Mouse (Mus musculus): ENCODE results near the gene Epha1. TPM values are rescaled to one million over a fixed set of nuclear protein-coding genes. Genes with fewer than 3 reads are reported as not detected.

The Epha1 gene
- polyA plus RNA-seq, 1 experiment from 2014 or later = 0.96 TPM

GRCm38 (mm10) chr6:42373669-42374430, 782 bp upstream of the Epha1 start:
- ATAC-seq (ENCODE audit: insufficient number of reproducible peaks, insufficient read depth, low FRiP score, low read depth) = no peak
- Histone ChIP-seq H3K9ac (ENCODE audit: low read length) (peak overlapping the region; percentile 67), H3K27ac (replicated peaks in 1 of 2; ENCODE audit: control insufficient read depth in 1 of 2, insufficient read depth in 1 of 2, low read depth in 2 of 2, low read length in 2 of 2) (peak overlapping the region in 1 of 2 experiments; percentile 28; a peak in 2 of 4 replicates)

GRCm38 (mm10) chr6:42372421-42372815, 650 bp downstream of the Epha1 start:
- Histone ChIP-seq H3K27ac (replicated peaks in 1 of 2; ENCODE audit: control insufficient read depth in 1 of 2, insufficient read depth in 1 of 2, low read depth in 2 of 2, low read length in 2 of 2) (peak overlapping the region; percentile 30 to 40; a peak in 1 of 4 replicates), H3K36me3 (ENCODE audit: control insufficient read depth, insufficient read depth, low read length) (no peaks in the 10 kb centered on the region), H3K4me1 (ENCODE audit: control insufficient read depth in 2 of 2, insufficient read depth in 2 of 2, low read length in 2 of 2) (peaks cover 28 to 53% of the 10 kb centered on the region in 2 experiments), H3K4me3 (ENCODE audit: control insufficient read depth in 1 of 2, insufficient read depth in 1 of 2, low read depth in 1 of 2, low read length in 2 of 2) (peak overlapping the region in 1 of 2 experiments; percentile 54; a peak in 1 of 4 replicates), H3K4me2 (ENCODE audit: low read length) (peak overlapping the region; percentile 88), H3K27me3 (ENCODE audit: control insufficient read depth, insufficient read depth, low read length) (no peaks in the 10 kb centered on the region), H3K9me3 (ENCODE audit: control insufficient read depth, low read length) (no peaks in the 10 kb centered on the region), H3K9ac (ENCODE audit: low read length) (peak overlapping the region; percentile 67)
- 39% methylated on average over 9 of the region's 9 CpGs for WGBS
- ATAC-seq (ENCODE audit: insufficient number of reproducible peaks, insufficient read depth, low FRiP score, low read depth) = no peak

More at GRCm38 (mm10) chr6:42373669-42374430, 782 bp upstream of the Epha1 start:
- Histone ChIP-seq H3K36me3 (ENCODE audit: control insufficient read depth, insufficient read depth, low read length) (no peaks in the 10 kb centered on the region), H3K4me1 (ENCODE audit: control insufficient read depth in 2 of 2, insufficient read depth in 2 of 2, low read length in 2 of 2) (peaks cover 28 to 53% of the 10 kb centered on the region in 2 experiments), H3K27me3 (ENCODE audit: control insufficient read depth, insufficient read depth, low read length) (no peaks in the 10 kb centered on the region), H3K9me3 (ENCODE audit: control insufficient read depth, low read length) (no peaks in the 10 kb centered on the region), H3K4me3 (ENCODE audit: control insufficient read depth in 1 of 2, insufficient read depth in 1 of 2, low read depth in 1 of 2, low read length in 2 of 2) (peak overlapping the region; percentile 43 to 54; a peak in 2 of 4 replicates), H3K4me2 (ENCODE audit: low read length) (peak overlapping the region; percentile 88)
- 41% methylated on average over 7 of the region's 7 CpGs for WGBS

- Histone ChIP-seq H3K9me3 (ENCODE audit: control insufficient read depth, low read length) (no peaks in the 10 kb centered on the region), H3K27me3 (ENCODE audit: control insufficient read depth, insufficient read depth, low read length) (no peaks in the 10 kb centered on the region), H3K27ac (replicated peaks in 1 of 2; ENCODE audit: control insufficient read depth in 1 of 2, insufficient read depth in 1 of 2, low read depth in 2 of 2, low read length in 2 of 2) (0 out of 4 replicates have a peak overlapping the region, but pooled peaks of 1 of the 2 experiments have one; percentile 30), H3K36me3 (ENCODE audit: control insufficient read depth, insufficient read depth, low read length) (no peaks in the 10 kb centered on the region), H3K4me2 (ENCODE audit: low read length) (peak overlapping the region; percentile 88), H3K4me3 (ENCODE audit: control insufficient read depth in 1 of 2, insufficient read depth in 1 of 2, low read depth in 1 of 2, low read length in 2 of 2) (no peak overlapping the region), H3K4me1 (ENCODE audit: control insufficient read depth in 2 of 2, insufficient read depth in 2 of 2, low read length in 2 of 2) (peaks cover 28 to 53% of the 10 kb centered on the region in 2 experiments), H3K9ac (ENCODE audit: low read length) (0 out of 2 replicates have a peak overlapping the region, but pooled peaks have one; percentile 19)
- WGBS = 13% methylated on average over 3 of the region's 3 CpGs
- ATAC-seq (ENCODE audit: insufficient number of reproducible peaks, insufficient read depth, low FRiP score, low read depth) = no peak
Measured at GRCm38 (mm10) chr6:42372001-42372400, 1.1 kb downstream of the Epha1 start.

- H3K9ac ChIP-seq (ENCODE audit: low read length) = no peak overlapping the region
- H3K27me3 ChIP-seq (ENCODE audit: control insufficient read depth, insufficient read depth, low read length) = no peaks in the 10 kb centered on the region
- no peak for ATAC-seq (ENCODE audit: insufficient number of reproducible peaks, insufficient read depth, low FRiP score, low read depth)
- H3K9me3 ChIP-seq (ENCODE audit: control insufficient read depth, low read length) = no peaks in the 10 kb centered on the region
- 62% methylated on average over 4 of the region's 4 CpGs for WGBS
- H3K4me2 ChIP-seq (ENCODE audit: low read length) = no peak overlapping the region
- H3K27ac ChIP-seq (replicated peaks in 1 of 2; ENCODE audit: control insufficient read depth in 1 of 2, insufficient read depth in 1 of 2, low read depth in 2 of 2, low read length in 2 of 2) = peak overlapping the region in 1 of 2 experiments; percentile 21; a peak in 2 of 4 replicates
- peaks cover 26 to 44% of the 10 kb centered on the region in 2 experiments for H3K4me1 ChIP-seq (ENCODE audit: control insufficient read depth in 2 of 2, insufficient read depth in 2 of 2, low read length in 2 of 2)
- no peaks in the 10 kb centered on the region for H3K36me3 ChIP-seq (ENCODE audit: control insufficient read depth, insufficient read depth, low read length)
- H3K4me3 ChIP-seq (ENCODE audit: control insufficient read depth in 1 of 2, insufficient read depth in 1 of 2, low read depth in 1 of 2, low read length in 2 of 2) = no peak overlapping the region
Measured at GRCm38 (mm10) chr6:42370630-42371363, 2.3 kb downstream of the Epha1 start.

- no peak overlapping the region for H3K4me2 ChIP-seq (ENCODE audit: low read length)
- no peaks in the 10 kb centered on the region for H3K36me3 ChIP-seq (ENCODE audit: control insufficient read depth, insufficient read depth, low read length)
- ATAC-seq (ENCODE audit: insufficient number of reproducible peaks, insufficient read depth, low FRiP score, low read depth) = peak; percentile 32; the same call in 1 of the 2 replicates
- no peaks in the 10 kb centered on the region for H3K9me3 ChIP-seq (ENCODE audit: control insufficient read depth, low read length)
- peaks cover 22 to 35% of the 10 kb centered on the region in 2 experiments for H3K4me1 ChIP-seq (ENCODE audit: control insufficient read depth in 2 of 2, insufficient read depth in 2 of 2, low read length in 2 of 2)
- no peak overlapping the region for H3K9ac ChIP-seq (ENCODE audit: low read length)
- no peak overlapping the region for H3K4me3 ChIP-seq (ENCODE audit: control insufficient read depth in 1 of 2, insufficient read depth in 1 of 2, low read depth in 1 of 2, low read length in 2 of 2)
- H3K27me3 ChIP-seq (ENCODE audit: control insufficient read depth, insufficient read depth, low read length) = no peaks in the 10 kb centered on the region
- H3K27ac ChIP-seq (replicated peaks in 1 of 2; ENCODE audit: control insufficient read depth in 1 of 2, insufficient read depth in 1 of 2, low read depth in 2 of 2, low read length in 2 of 2) = peak overlapping the region; percentile 6 to 21; a peak in 2 of 4 replicates
- WGBS = 14% methylated on average over 3 of the region's 3 CpGs
Measured at GRCm38 (mm10) chr6:42369870-42370269, 3.2 kb downstream of the Epha1 start.

GRCm38 (mm10) chr6:42365215-42365614, 7.9 kb downstream of the Epha1 start:
- WGBS = 85% methylated on average over 6 of the region's 6 CpGs
- H3K27ac ChIP-seq (replicated peaks in 1 of 2; ENCODE audit: control insufficient read depth in 1 of 2, insufficient read depth in 1 of 2, low read depth in 2 of 2, low read length in 2 of 2) = no peak overlapping the region
- no peaks in the 10 kb centered on the region for H3K27me3 ChIP-seq (ENCODE audit: control insufficient read depth, insufficient read depth, low read length)
- H3K4me2 ChIP-seq (ENCODE audit: low read length) = no peak overlapping the region
- no peak overlapping the region for H3K9ac ChIP-seq (ENCODE audit: low read length)
- H3K4me3 ChIP-seq (ENCODE audit: control insufficient read depth in 1 of 2, insufficient read depth in 1 of 2, low read depth in 1 of 2, low read length in 2 of 2) = no peak overlapping the region
- ATAC-seq (ENCODE audit: insufficient number of reproducible peaks, insufficient read depth, low FRiP score, low read depth) = no peak
- peaks cover 16% of the 10 kb centered on the region for H3K36me3 ChIP-seq (ENCODE audit: control insufficient read depth, insufficient read depth, low read length)
- no peaks in the 10 kb centered on the region for H3K9me3 ChIP-seq (ENCODE audit: control insufficient read depth, low read length)
- peaks cover 14 to 24% of the 10 kb centered on the region in 2 experiments for H3K4me1 ChIP-seq (ENCODE audit: control insufficient read depth in 2 of 2, insufficient read depth in 2 of 2, low read length in 2 of 2)

GRCm38 (mm10) chr6:42364607-42365006, 8.5 kb downstream of the Epha1 start:
- H3K27ac ChIP-seq (replicated peaks in 1 of 2; ENCODE audit: control insufficient read depth in 1 of 2, insufficient read depth in 1 of 2, low read depth in 2 of 2, low read length in 2 of 2) = no peak overlapping the region
- WGBS = 87% methylated on average over 15 of the region's 15 CpGs
- H3K9me3 ChIP-seq (ENCODE audit: control insufficient read depth, low read length) = no peaks in the 10 kb centered on the region
- no peak for ATAC-seq (ENCODE audit: insufficient number of reproducible peaks, insufficient read depth, low FRiP score, low read depth)
- peaks cover 18 to 24% of the 10 kb centered on the region in 2 experiments for H3K4me1 ChIP-seq (ENCODE audit: control insufficient read depth in 2 of 2, insufficient read depth in 2 of 2, low read length in 2 of 2)
- H3K9ac ChIP-seq (ENCODE audit: low read length) = no peak overlapping the region
- no peaks in the 10 kb centered on the region for H3K27me3 ChIP-seq (ENCODE audit: control insufficient read depth, insufficient read depth, low read length)
- no peak overlapping the region for H3K4me2 ChIP-seq (ENCODE audit: low read length)
- no peak overlapping the region for H3K4me3 ChIP-seq (ENCODE audit: control insufficient read depth in 1 of 2, insufficient read depth in 1 of 2, low read depth in 1 of 2, low read length in 2 of 2)
- H3K36me3 ChIP-seq (ENCODE audit: control insufficient read depth, insufficient read depth, low read length) = peaks cover 22% of the 10 kb centered on the region

All from heart, embryonic 14.5 days (tissue).